Mouse (Mus musculus) embryonic facial prominence, embryonic 15.5 days (tissue): Measurements from ENCODE around the gene Anks4b. TPM values are rescaled to one million over a fixed set of nuclear protein-coding genes. Genes with fewer than 3 reads are reported as not detected.

Experiments
- ATAC-seq: fragments of 200-750 bp; cut with Nextera tagmentation; 2 replicates; pipeline ENCODE4 v1.8.0; 2017; ENCODE audit warnings: low read depth, moderate TSS enrichment; ENCODE audit not compliant: insufficient number of reproducible peaks, low FRiP score, low TSS enrichment
- H3K27ac ChIP-seq: fragments of 300-500 bp; sonication (generic); replicated peaks from 2 replicates; pipeline ENCODE4 v1.5.1; 2015; ENCODE audit warnings: mild to moderate bottlenecking, inconsistent platforms
- H3K27me3 ChIP-seq: fragments of 300-500 bp; sonication (generic); 2 replicates; pipeline ENCODE4 v1.6.1; 2015; ENCODE audit warnings: inconsistent platforms
- H3K36me3 ChIP-seq: fragments of 300-500 bp; sonication (generic); 2 replicates; pipeline ENCODE4 v1.6.1; 2015; ENCODE audit warnings: mild to moderate bottlenecking, inconsistent platforms
- H3K4me1 ChIP-seq: fragments of 300-500 bp; sonication (generic); 2 replicates; pipeline ENCODE4 v1.6.1; 2015; ENCODE audit warnings: inconsistent platforms
- H3K4me2 ChIP-seq: fragments of 300-500 bp; sonication (generic); replicated peaks from 2 replicates; pipeline ENCODE4 v1.6.1; 2015; ENCODE audit warnings: mild to moderate bottlenecking, inconsistent platforms
- H3K4me3 ChIP-seq: fragments of 300-500 bp; sonication (generic); replicated peaks from 2 replicates; pipeline ENCODE4 v1.5.1; 2015; ENCODE audit warnings: mild to moderate bottlenecking, inconsistent platforms
- H3K9ac ChIP-seq: fragments of 300-500 bp; sonication (generic); 2 replicates; pipeline ENCODE4 v1.6.1; 2015; ENCODE audit warnings: inconsistent platforms
- H3K9me3 ChIP-seq: fragments of 300-500 bp; sonication (generic); replicated peaks from 2 replicates; pipeline ENCODE4 v1.6.1; 2016; ENCODE audit warnings: inconsistent platforms
- WGBS: fragments of 180-500 bp; shearing (Covaris S2); methylation state at CpG from one replicate; pipeline ENCODE4 v1.1.7; 2015; 5-methylcytosine and 5-hydroxymethylcytosine counted together
- polyA plus RNA-seq: library from polyadenylated mRNA; unstranded; fragments of >200 nt; fragmentation: Nextera tagmentation; extraction: Ambion mirVana; gene quantifications from 2 replicates; pipeline ENCODE4 v1.2.1, GENCODE M21; 2015

The Anks4b gene
- polyA plus RNA-seq = 0.04 TPM in 1 of 2 replicates, not detected in the other

- no peaks in the 10 kb centered on the region for H3K9me3 ChIP-seq
- H3K4me2 ChIP-seq = no peak within 1 kb of the TSS
- 89% methylated on average over 10 of the region's 10 CpGs for WGBS
- H3K27me3 ChIP-seq = no peaks in the 10 kb centered on the region
- H3K4me1 ChIP-seq = no peaks in the 10 kb centered on the region
- no peak within 1 kb of the TSS for H3K4me3 ChIP-seq
- H3K36me3 ChIP-seq = no peaks in the 10 kb centered on the region
- no peak within 1 kb of the TSS for H3K27ac ChIP-seq
- no peak for ATAC-seq
- H3K9ac ChIP-seq = no peak within 1 kb of the TSS
These were observed at the start of gene Anks4b for GRCm38 (mm10) chr7:120173603-120174244. Gene Anks4b, plus strand, starts transcription at chr7:120173858.

DNA sequence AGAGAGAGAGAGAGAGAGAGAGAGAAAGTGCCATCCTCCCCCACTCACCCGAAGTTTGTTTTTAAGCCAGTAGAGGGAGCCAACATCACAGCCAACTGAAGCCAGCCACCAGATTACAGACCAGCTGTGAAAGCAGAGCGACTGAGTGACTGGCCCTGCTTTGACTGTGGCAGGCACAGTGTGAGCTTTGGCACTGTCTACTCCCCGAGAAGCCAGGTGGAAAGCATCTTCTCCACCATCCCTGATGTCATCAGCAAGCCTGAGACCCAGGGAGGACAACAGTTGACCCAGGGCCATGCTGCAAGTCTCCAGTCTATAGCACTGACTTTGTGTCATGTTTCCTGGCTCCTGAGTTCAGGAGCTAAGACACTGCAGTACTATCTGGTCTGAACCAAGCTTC lies 48.8 kb upstream of the Anks4b start:
- Histone ChIP-seq H3K9me3 (no peaks in the 10 kb centered on the region), H3K36me3 (peaks cover 12% of the 10 kb centered on the region; the same call in 1 of the 2 replicates), H3K27ac (no peak overlapping the region), H3K4me1 (peaks cover 12% of the 10 kb centered on the region), H3K4me2 (no peak overlapping the region), H3K9ac (no peak overlapping the region), H3K27me3 (no peaks in the 10 kb centered on the region), H3K4me3 (no peak overlapping the region)
- ATAC-seq = peak; percentile 58
- WGBS = 0% methylated on average over 3 of the region's 3 CpGs

DNA sequence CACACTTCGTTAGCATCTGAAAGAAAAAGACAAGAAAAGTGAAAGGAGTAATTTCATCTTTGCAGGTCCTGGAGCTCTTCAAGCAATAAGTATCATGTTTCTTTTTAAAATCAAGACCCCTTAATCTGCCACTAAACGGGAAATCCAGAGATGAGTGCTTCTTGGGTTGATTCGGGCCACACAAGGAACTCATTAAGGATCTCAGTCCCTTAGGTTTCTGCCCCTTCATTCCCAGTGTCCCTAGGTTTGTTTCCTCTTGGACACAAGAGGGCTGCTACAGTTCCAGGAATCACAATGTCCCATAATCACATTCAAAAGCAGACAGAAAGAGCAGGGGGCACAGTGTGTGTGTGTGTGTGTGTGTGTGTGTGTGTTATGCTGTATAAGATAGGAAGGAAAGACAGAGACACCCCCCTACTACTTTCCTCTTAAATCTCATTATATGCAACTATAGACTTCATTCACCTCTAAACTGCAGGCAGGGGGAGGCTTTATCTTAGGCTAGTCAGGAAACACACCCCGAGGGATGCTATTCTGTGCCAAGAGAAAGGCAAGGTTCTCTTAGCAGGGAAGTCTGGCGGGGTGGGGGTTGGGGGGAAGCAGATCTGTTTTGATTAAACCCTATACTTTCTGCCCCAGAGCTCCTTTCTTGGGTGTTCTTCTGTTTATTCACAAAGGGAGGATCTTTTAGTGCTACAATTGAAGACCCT lies 46.5 kb upstream of the Anks4b start:
- Histone ChIP-seq H3K27me3 (no peaks in the 10 kb centered on the region), H3K9me3 (no peaks in the 10 kb centered on the region), H3K36me3 (no peaks in the 10 kb centered on the region), H3K4me1 (peaks cover 12% of the 10 kb centered on the region), H3K27ac (no peak overlapping the region; the same call in 1 of the 2 replicates), H3K4me3 (no peak overlapping the region), H3K9ac (no peak overlapping the region), H3K4me2 (no peak overlapping the region)
- WGBS = 8% methylated on average over 5 of the region's 5 CpGs
- ATAC-seq = peak; percentile 59; the same call in 1 of the 2 replicates

- peak; percentile 77; the same call in 1 of the 2 replicates for ATAC-seq
- no peaks in the 10 kb centered on the region for H3K9me3 ChIP-seq
- H3K27ac ChIP-seq = no peak overlapping the region
- H3K36me3 ChIP-seq = no peaks in the 10 kb centered on the region
- no peak overlapping the region for H3K4me3 ChIP-seq
- peaks cover 12% of the 10 kb centered on the region for H3K4me1 ChIP-seq
- H3K27me3 ChIP-seq = no peaks in the 10 kb centered on the region
- no peak overlapping the region for H3K9ac ChIP-seq
- WGBS = 21% methylated on average over 4 of the region's 4 CpGs
- no peak overlapping the region for H3K4me2 ChIP-seq
These were observed 46.0 kb upstream of the Anks4b start for GRCm38 (mm10) chr7:120127686-120128059.

DNA sequence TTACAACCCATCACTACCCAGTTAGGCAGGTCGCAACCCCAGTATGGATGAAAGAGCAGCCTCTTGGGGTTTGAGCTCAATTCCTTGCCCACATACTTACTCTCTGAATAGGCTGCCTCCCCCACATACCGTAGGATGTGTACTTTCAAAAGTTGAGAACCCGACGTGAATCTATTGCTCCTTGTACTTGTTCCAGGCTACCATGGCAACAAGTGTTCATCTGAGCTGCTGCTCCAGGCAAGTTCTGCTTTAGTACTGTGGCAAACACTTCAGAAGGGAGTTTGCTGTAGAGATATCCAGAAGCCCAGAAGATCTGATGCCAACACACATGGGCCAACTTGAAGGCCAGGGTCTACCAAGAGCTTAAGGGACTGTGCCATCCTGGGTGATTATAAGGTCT lies 44.7 kb upstream of the Anks4b start:
- no peak for ATAC-seq
- 63% methylated on average over 4 of the region's 4 CpGs for WGBS
- no peak overlapping the region for H3K27ac ChIP-seq

GRCm38 (mm10) chr7:120142743-120143142 lies 30.9 kb upstream of the Anks4b start:
- Histone ChIP-seq H3K27me3 (no peaks in the 10 kb centered on the region), H3K9ac (no peak overlapping the region), H3K4me2 (no peak overlapping the region), H3K4me3 (no peak overlapping the region), H3K36me3 (no peaks in the 10 kb centered on the region), H3K27ac (no peak overlapping the region), H3K4me1 (no peaks in the 10 kb centered on the region), H3K9me3 (no peaks in the 10 kb centered on the region)
- 89% methylated on average over 1 of the region's 1 CpGs for WGBS
- ATAC-seq = no peak

More for the DNA sequence above, 44.7 kb upstream of the Anks4b start:
- H3K4me1 ChIP-seq = peaks cover 12% of the 10 kb centered on the region
- no peaks in the 10 kb centered on the region for H3K9me3 ChIP-seq
- no peaks in the 10 kb centered on the region for H3K36me3 ChIP-seq
- no peak overlapping the region for H3K4me3 ChIP-seq
- H3K27me3 ChIP-seq = no peaks in the 10 kb centered on the region
- H3K4me2 ChIP-seq = no peak overlapping the region
- H3K9ac ChIP-seq = no peak overlapping the region

DNA sequence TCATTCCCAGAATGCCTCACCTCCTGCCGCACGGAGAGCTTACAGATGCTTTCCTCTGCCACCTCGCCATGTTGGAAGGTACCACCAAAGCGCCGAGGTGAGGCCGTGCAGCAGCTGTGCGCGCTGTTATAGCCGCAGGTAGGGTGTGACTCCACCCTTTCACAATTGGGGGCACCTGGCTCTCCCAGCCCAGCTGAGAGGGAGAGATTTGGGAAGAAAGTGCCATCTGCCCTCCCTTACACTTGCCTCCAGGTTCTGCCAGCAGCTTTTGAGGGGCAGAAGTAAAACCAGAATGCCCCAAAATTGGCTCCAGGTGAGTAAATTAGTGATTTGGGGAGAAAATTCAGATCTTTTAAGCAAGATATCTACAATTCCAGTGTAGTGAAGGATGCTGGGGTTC lies 28.5 kb upstream of the Anks4b start, which contains the start of gene Zp2:
Zp2 (minus strand) TSS at position 101 of the 400 bp plus-strand sequence.
- Histone ChIP-seq H3K4me2 (no peak within 1 kb of the TSS), H3K4me1 (no peaks in the 10 kb centered on the region), H3K4me3 (no peak within 1 kb of the TSS), H3K36me3 (no peaks in the 10 kb centered on the region), H3K27me3 (no peaks in the 10 kb centered on the region), H3K27ac (no peak within 1 kb of the TSS), H3K9me3 (no peaks in the 10 kb centered on the region), H3K9ac (no peak within 1 kb of the TSS)
- WGBS = 75% methylated on average over 9 of the region's 9 CpGs
- ATAC-seq = no peak

DNA sequence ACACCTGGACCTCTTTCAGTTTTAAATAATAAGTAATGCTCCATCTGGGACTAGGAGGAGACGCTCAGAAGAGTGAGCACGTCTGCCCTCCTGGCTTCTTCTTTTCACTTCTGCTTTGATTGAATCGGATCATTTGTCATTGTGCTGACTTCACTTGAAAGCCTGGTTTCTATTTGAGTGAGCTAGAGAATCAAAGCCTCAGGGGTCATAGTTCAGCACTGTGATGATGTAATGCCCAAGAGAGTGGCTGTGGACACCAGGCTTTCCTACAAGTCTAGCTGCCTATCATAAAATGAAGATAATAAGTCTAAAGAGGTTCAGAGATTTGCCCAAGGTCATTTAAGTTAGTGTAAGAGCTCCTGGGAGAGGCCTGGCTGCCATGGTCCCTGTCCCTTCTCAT lies 23.4 kb upstream of the Anks4b start:
- 17% methylated on average over 3 of the region's 3 CpGs for WGBS
- Histone ChIP-seq H3K4me3 (no peak overlapping the region), H3K27me3 (no peaks in the 10 kb centered on the region), H3K4me1 (no peaks in the 10 kb centered on the region), H3K27ac (no peak overlapping the region), H3K36me3 (no peaks in the 10 kb centered on the region), H3K9me3 (no peaks in the 10 kb centered on the region), H3K4me2 (no peak overlapping the region), H3K9ac (no peak overlapping the region)
- ATAC-seq = no peak

- no peaks in the 10 kb centered on the region for H3K9me3 ChIP-seq
- ATAC-seq = no peak
- WGBS = 74% methylated on average over 2 of the region's 2 CpGs
These were observed 22.8 kb upstream of the Anks4b start for GRCm38 (mm10) chr7:120150898-120151297.

GRCm38 (mm10) chr7:120156841-120157409 lies 16.7 kb upstream of the Anks4b start:
- H3K9ac ChIP-seq = no peak overlapping the region
- H3K27ac ChIP-seq = no peak overlapping the region
- 7% methylated on average over 2 of the region's 2 CpGs for WGBS
- H3K4me3 ChIP-seq = no peak overlapping the region
- no peak overlapping the region for H3K4me2 ChIP-seq
- peaks cover 9% of the 10 kb centered on the region for H3K4me1 ChIP-seq
- no peak for ATAC-seq
- H3K27me3 ChIP-seq = no peaks in the 10 kb centered on the region
- no peaks in the 10 kb centered on the region for H3K36me3 ChIP-seq
- no peaks in the 10 kb centered on the region for H3K9me3 ChIP-seq

More at GRCm38 (mm10) chr7:120150898-120151297, 22.8 kb upstream of the Anks4b start:
- Histone ChIP-seq H3K9ac (no peak overlapping the region), H3K4me1 (no peaks in the 10 kb centered on the region), H3K27ac (no peak overlapping the region), H3K27me3 (no peaks in the 10 kb centered on the region), H3K36me3 (no peaks in the 10 kb centered on the region), H3K4me2 (no peak overlapping the region), H3K4me3 (no peak overlapping the region)

GRCm38 (mm10) chr7:120157575-120158061 lies 16.0 kb upstream of the Anks4b start:
- WGBS = 28% methylated on average over 5 of the region's 5 CpGs
- ATAC-seq = no peak
- Histone ChIP-seq H3K9me3 (no peaks in the 10 kb centered on the region), H3K36me3 (no peaks in the 10 kb centered on the region), H3K4me2 (no peak overlapping the region), H3K27me3 (no peaks in the 10 kb centered on the region), H3K9ac (no peak overlapping the region), H3K4me3 (no peak overlapping the region), H3K27ac (no peak overlapping the region), H3K4me1 (peaks cover 9% of the 10 kb centered on the region)
